Mouse (Mus musculus): ENCODE data around the gene Ercc6l2. TPM values are rescaled to one million over a fixed set of nuclear protein-coding genes. Genes with fewer than 3 reads are reported as not detected.

Gene Ercc6l2
- 4.8 and 6.0 TPM in 2 replicates for polyA plus RNA-seq (2021; fragmentation: Nextera tagmentation)
- long read RNA-seq, experiment 1, partial matches to known transcripts, result 5 of 20 reads
- long read RNA-seq, experiment 1, other reads (novel, unspliced or antisense), result 14 of 20 reads
- long read RNA-seq, experiment 2, partial matches to known transcripts, result 5 of 39 reads
- long read RNA-seq, experiment 2, other reads (novel, unspliced or antisense), result 32 of 39 reads

GRCm38 (mm10) chr13:63814746-63815681 lies at the start of gene Ercc6l2:
Gene Ercc6l2 (plus strand): TSS chr13:63815240.

Other genes starting within 250 kb of the Ercc6l2 start
- 4.5 and 5.3 TPM in 2 replicates for gene Ptch1, start 241.6 kb upstream of the Ercc6l2 start, polyA plus RNA-seq (2021; fragmentation: Nextera tagmentation)

All from layer of hippocampus, adult 6 months (tissue).